9 mouse cellular contexts compared by ENCODE assay signal in the genomic region with DNA sequence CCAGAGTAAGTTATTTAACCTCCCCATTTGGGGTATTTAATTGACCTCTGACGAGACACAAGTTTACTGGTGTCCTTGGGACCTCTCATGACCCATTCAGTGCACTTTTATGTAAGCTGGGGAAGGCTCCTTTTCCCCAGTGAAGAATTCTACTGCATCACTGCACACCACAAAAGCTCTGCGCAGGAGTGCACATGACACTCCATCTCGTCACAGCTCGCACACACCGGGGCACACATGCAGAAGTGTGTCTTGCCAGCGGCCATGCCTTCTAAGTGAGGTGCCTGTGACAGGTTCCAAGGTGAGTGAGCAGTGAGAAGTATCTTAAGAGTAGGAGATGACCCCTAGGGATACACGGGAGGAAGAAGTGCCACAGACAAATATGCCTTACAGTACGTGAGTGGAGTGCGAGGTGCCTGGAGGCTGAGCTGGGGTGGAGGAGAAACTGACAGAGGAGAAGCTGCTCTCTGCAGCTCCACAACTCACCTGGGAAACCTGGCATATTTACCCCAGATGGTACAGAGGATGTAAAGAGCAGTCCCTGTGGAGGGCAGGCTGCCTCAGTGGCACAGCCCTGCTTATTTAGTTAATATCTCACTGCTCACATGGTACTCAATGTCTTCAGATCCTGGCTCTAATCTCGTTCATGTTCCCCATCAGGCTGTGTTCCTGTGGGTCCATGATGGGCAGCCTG. TPM values are rescaled to one million over a fixed set of nuclear protein-coding genes. Genes with fewer than 3 reads are reported as not detected.
DNase-seq lines count a peak whose midpoint lies in the region; ATAC-seq and TF ChIP-seq lines count a peak whose summit lies in the region.
"Had no signal": no experiment of that assay in that cellular context is flagged by ENCODE, and none has a peak within 500 bp of the region (broad histone marks: within the 10 kb centered on the region; RNA-seq: fewer than 3 reads in every experiment).

No protein-coding gene starts in this region.

- H3K4me1 ChIP-seq in lung, embryonic 14.5 days (ENCODE audit: insufficient read depth) = no peaks in the 10 kb centered on the region
- H3K4me1 ChIP-seq in forebrain, embryonic 16.5 days (replicated peaks; ENCODE audit: control insufficient read depth, insufficient read depth, low read length) = peaks cover 39% of the 10 kb centered on the region
- H3K4me1 ChIP-seq in limb, embryonic 14.5 days (ENCODE audit: control insufficient read depth, insufficient read depth, low read length) = peaks cover 26% of the 10 kb centered on the region
- no peaks in the 10 kb centered on the region for H3K4me1 ChIP-seq in intestine, embryonic 15.5 days (replicated peaks)

- no peak overlapping the region for H3K9ac ChIP-seq in lung, embryonic 14.5 days
- H3K9ac ChIP-seq in forebrain, embryonic 16.5 days (replicated peaks; ENCODE audit: low read depth, low read length) = 0 out of 2 replicates have a peak overlapping the region, but pooled peaks have one; percentile 32
- H3K9ac ChIP-seq in limb, embryonic 14.5 days (ENCODE audit: low read depth, low read length, severe bottlenecking) = no peak overlapping the region
- no peak overlapping the region for H3K9ac ChIP-seq in intestine, embryonic 15.5 days
- H3K9ac ChIP-seq: heart, embryonic 12.5 days had no signal

- DNase-seq in lung, embryonic 14.5 days = no peak
- no peak for DNase-seq in lung, adult 18-20 months
- DNase-seq in limb, embryonic 14.5 days (ENCODE audit: low spot score) = no peak
- DNase-seq in T-cell, adult 2 months (ENCODE audit: low spot score) = no peak
- no peak for DNase-seq in layer of hippocampus, adult 9-10 months (ENCODE audit: low spot score)

- H3K36me3 ChIP-seq in lung, embryonic 14.5 days (ENCODE audit: insufficient read depth) = no peaks in the 10 kb centered on the region
- no peaks in the 10 kb centered on the region for H3K36me3 ChIP-seq in forebrain, embryonic 16.5 days (ENCODE audit: control insufficient read depth, insufficient read depth)
- no peaks in the 10 kb centered on the region for H3K36me3 ChIP-seq in limb, embryonic 14.5 days (ENCODE audit: control insufficient read depth, insufficient read depth, low read length)
- no peaks in the 10 kb centered on the region for H3K36me3 ChIP-seq in intestine, embryonic 15.5 days
- H3K36me3 ChIP-seq: heart, embryonic 12.5 days had no signal

- no peak overlapping the region for H3K27ac ChIP-seq in lung, embryonic 14.5 days (ENCODE audit: low read depth)
- H3K27ac ChIP-seq in forebrain, embryonic 16.5 days (ENCODE audit: low read length) = peak overlapping the region; percentile 65
- H3K27ac ChIP-seq in limb, embryonic 14.5 days (replicated peaks; ENCODE audit: low read depth, low read length) = no peak overlapping the region
- H3K27ac ChIP-seq in intestine, embryonic 15.5 days = no peak overlapping the region

- H3K27me3 ChIP-seq in lung, embryonic 14.5 days (ENCODE audit: insufficient read depth, low read length) = no peaks in the 10 kb centered on the region
- H3K27me3 ChIP-seq in forebrain, embryonic 16.5 days (replicated peaks; ENCODE audit: control insufficient read depth, insufficient read depth, low read length) = no peaks in the 10 kb centered on the region
- no peaks in the 10 kb centered on the region for H3K27me3 ChIP-seq in limb, embryonic 14.5 days (ENCODE audit: control insufficient read depth, insufficient read depth, low read length)
- H3K27me3 ChIP-seq in intestine, embryonic 15.5 days (replicated peaks) = no peaks in the 10 kb centered on the region
- H3K27me3 ChIP-seq: heart, embryonic 12.5 days had no signal

- 0 out of 2 replicates have a peak, but pooled peaks have one; percentile 20 for ATAC-seq in lung, embryonic 14.5 days (ENCODE audit: insufficient read depth)
- ATAC-seq in forebrain, embryonic 16.5 days = peak; percentile 8
- no peak for ATAC-seq in limb, embryonic 14.5 days (ENCODE audit: low FRiP score, low read depth)
- ATAC-seq in intestine, embryonic 15.5 days = no peak
- ATAC-seq: CD4-positive, CD25-positive, alpha-beta regulatory T cell, adult 4 months had no signal

- 40% methylated on average over 10 of the region's 10 CpGs for WGBS in lung, embryonic 14.5 days
- WGBS in forebrain, embryonic 16.5 days = 39% methylated on average over 10 of the region's 10 CpGs
- 57% methylated on average over 10 of the region's 10 CpGs for WGBS in limb, embryonic 14.5 days
- 74% methylated on average over 10 of the region's 10 CpGs for WGBS in intestine, embryonic 15.5 days

- TF ChIP-seq POLR2A in limb, embryonic 14.5 days (IDR thresholded peaks at IDR 0.05; ENCODE audit: borderline replicate concordance, extremely low read depth, insufficient read depth, insufficient read length) = no peak

- TF ChIP-seq CTCF in lung, embryonic 14.5 days (IDR thresholded peaks at IDR 0.05; ENCODE audit: low read depth) = no peak

- H3K4me2 ChIP-seq in lung, embryonic 14.5 days = no peak overlapping the region
- H3K4me2 ChIP-seq in forebrain, embryonic 16.5 days (ENCODE audit: low read length) = 0 out of 2 replicates have a peak overlapping the region, but pooled peaks have one; percentile 5
- H3K4me2 ChIP-seq in limb, embryonic 14.5 days (replicated peaks; ENCODE audit: low read depth, low read length, severe bottlenecking) = 0 out of 2 replicates have a peak overlapping the region, but pooled peaks have one; percentile 17
- no peak overlapping the region for H3K4me2 ChIP-seq in intestine, embryonic 15.5 days (replicated peaks)
- H3K4me2 ChIP-seq: heart, embryonic 12.5 days had no signal

- no peaks in the 10 kb centered on the region for H3K9me3 ChIP-seq in lung, embryonic 14.5 days (ENCODE audit: low read depth, low read length)
- no peaks in the 10 kb centered on the region for H3K9me3 ChIP-seq in forebrain, embryonic 16.5 days (ENCODE audit: control insufficient read depth, low read length)
- H3K9me3 ChIP-seq in limb, embryonic 14.5 days (ENCODE audit: control insufficient read depth, low read length) = no peaks in the 10 kb centered on the region
- H3K9me3 ChIP-seq in intestine, embryonic 15.5 days = no peaks in the 10 kb centered on the region
- H3K9me3 ChIP-seq: heart, embryonic 12.5 days had no signal

- H3K4me3 ChIP-seq in lung, embryonic 14.5 days (ENCODE audit: low read depth, low read length) = no peak overlapping the region
- no peak overlapping the region for H3K4me3 ChIP-seq in forebrain, embryonic 16.5 days (replicated peaks; ENCODE audit: low read length)
- H3K4me3 ChIP-seq in limb, embryonic 14.5 days (replicated peaks; ENCODE audit: low read length) = no peak overlapping the region
- no peak overlapping the region for H3K4me3 ChIP-seq in intestine, embryonic 15.5 days (replicated peaks)
- H3K4me3 ChIP-seq: heart, embryonic 12.5 days had no signal

RNA-seq across cellular contexts. Expression of a gene that starts 58.3 kb away (rescaled TPM):
- 7.3 and 8.2 TPM in 2 replicates for polyA plus RNA-seq in lung, embryonic 14.5 days (2014; fragmentation: Nextera tagmentation; extraction: Ambion mirVana)
- 102 and 104 TPM in 2 replicates for polyA plus RNA-seq in forebrain, embryonic 16.5 days (2015; fragmentation: Nextera tagmentation; extraction: Ambion mirVana)
- 16.7 and 19.5 TPM in 2 replicates for polyA plus RNA-seq in limb, embryonic 14.5 days (2012; rRNA removed)
- 5.4 and 6.1 TPM in 2 replicates for polyA plus RNA-seq in limb, embryonic 14.5 days (2014; fragmentation: Nextera tagmentation; extraction: Ambion mirVana)
- 6.3 and 6.8 TPM in 2 replicates for polyA plus RNA-seq in intestine, embryonic 15.5 days (2015; fragmentation: Nextera tagmentation; extraction: Ambion mirVana)

Comparison
In these comparisons a context has a peak if more than half of its experiments do, and no peak if none do; other contexts are left out.
1. ATAC-seq: peak in lung, embryonic 14.5 days (single experiment) and forebrain, embryonic 16.5 days (single experiment); none in limb, embryonic 14.5 days (single experiment) and intestine, embryonic 15.5 days (single experiment).
2. H3K4me2 ChIP-seq: peak in forebrain, embryonic 16.5 days (single experiment) and limb, embryonic 14.5 days (single experiment); none in lung, embryonic 14.5 days (single experiment) and intestine, embryonic 15.5 days (single experiment).